Mouse (Mus musculus): ENCODE results near the gene Gm10226. TPM values are rescaled to one million over a fixed set of nuclear protein-coding genes. Genes with fewer than 3 reads are reported as not detected.

The Gm10226 gene
- polyA plus RNA-seq, 1 experiment from 2014 or later = 3.6 TPM

DNA sequence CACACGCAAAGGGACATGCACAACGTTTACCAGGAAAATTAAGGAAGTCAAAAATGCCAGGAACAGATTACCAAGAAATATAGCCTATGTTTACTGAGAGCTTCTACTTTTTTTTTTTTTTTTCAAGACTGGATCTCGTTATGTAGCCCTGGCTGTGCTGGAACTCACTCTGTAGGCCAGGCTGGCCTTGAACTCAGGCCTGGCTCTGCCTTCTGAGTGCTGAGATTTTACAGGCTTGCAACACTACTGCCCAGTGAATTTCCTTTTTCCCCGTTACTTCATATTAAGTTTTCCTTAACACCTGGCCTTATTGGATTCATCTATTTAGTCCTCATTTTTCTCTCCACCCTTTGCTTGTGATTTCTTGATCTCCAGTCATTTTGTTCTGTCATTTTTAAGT, 41.4 kb downstream of the Gm10226 start:
- Histone ChIP-seq H3K4me1 (ENCODE audit: insufficient read depth, low read depth, low read length) (no peaks in the 10 kb centered on the region; the same call in 1 of the 2 replicates), H3K9ac (replicated peaks; ENCODE audit: low read depth) (no peak overlapping the region), H3K9me3 (ENCODE audit: low read length) (no peaks in the 10 kb centered on the region), H3K4me3 (ENCODE audit: low read depth, low read length) (peak overlapping the region; percentile 73), H3K4me2 (replicated peaks; ENCODE audit: low read depth, low read length) (peak overlapping the region; percentile 60), H3K27me3 (replicated peaks; ENCODE audit: insufficient read depth, low read length) (no peaks in the 10 kb centered on the region), H3K36me3 (ENCODE audit: insufficient read depth, low read length) (peaks cover 3% of the 10 kb centered on the region; the same call in 1 of the 2 replicates), H3K27ac (ENCODE audit: low read length) (peak overlapping the region; percentile 73)
- peak; percentile 12 for DNase-seq (ENCODE audit: low spot score)
- WGBS = 49% methylated on average over 4 of the region's 4 CpGs
- TF ChIP-seq CTCF (IDR thresholded peaks at IDR 0.05) (no peak), EP300 (IDR thresholded peaks at IDR 0.05) (no peak)
- no peak; the same call in 1 of the 2 replicates for ATAC-seq

- Histone ChIP-seq H3K27ac (ENCODE audit: low read length) (peak overlapping the region; percentile 73), H3K9ac (replicated peaks; ENCODE audit: low read depth) (peak overlapping the region; percentile 58), H3K4me3 (ENCODE audit: low read depth, low read length) (peak overlapping the region; percentile 73), H3K4me1 (ENCODE audit: insufficient read depth, low read depth, low read length) (no peaks in the 10 kb centered on the region; the same call in 1 of the 2 replicates), H3K27me3 (replicated peaks; ENCODE audit: insufficient read depth, low read length) (no peaks in the 10 kb centered on the region), H3K9me3 (ENCODE audit: low read length) (no peaks in the 10 kb centered on the region), H3K36me3 (ENCODE audit: insufficient read depth, low read length) (peaks cover 5% of the 10 kb centered on the region; the same call in 1 of the 2 replicates), H3K4me2 (replicated peaks; ENCODE audit: low read depth, low read length) (peak overlapping the region; percentile 60)
- DNase-seq (ENCODE audit: low spot score) (peak; percentile 92), ATAC-seq (peak; percentile 96)
- WGBS = under 1% methylated on average over 27 of the region's 27 CpGs
- TF ChIP-seq EP300 (IDR thresholded peaks at IDR 0.05) = no peak
- peak; percentile 59 for TF ChIP-seq CTCF (IDR thresholded peaks at IDR 0.05)
Observed at GRCm38 (mm10) chr17:21733529-21734031, 41.9 kb downstream of the Gm10226 start.

Other genes starting within 250 kb of the Gm10226 start
- 10.3 and 11.3 TPM in 2 replicates for gene Zfp51, start 241.5 kb upstream of the Gm10226 start, polyA plus RNA-seq (2015; fragmentation: Nextera tagmentation; extraction: Ambion mirVana)
- gene Zfp53, start 202.9 kb upstream of the Gm10226 start, polyA plus RNA-seq (2015; fragmentation: Nextera tagmentation; extraction: Ambion mirVana) = 8.8 and 9.0 TPM in 2 replicates
- 3.4 and 3.9 TPM in 2 replicates for gene Zfp52, start 156.3 kb upstream of the Gm10226 start, polyA plus RNA-seq (2015; fragmentation: Nextera tagmentation; extraction: Ambion mirVana)
- 12.7 TPM in 2 replicates for gene Zfp948, start 124.9 kb upstream of the Gm10226 start, polyA plus RNA-seq (2015; fragmentation: Nextera tagmentation; extraction: Ambion mirVana)
- 1.8 and 2.1 TPM in 2 replicates for gene Zfp983, start 41.2 kb upstream of the Gm10226 start, polyA plus RNA-seq (2015; fragmentation: Nextera tagmentation; extraction: Ambion mirVana)
- 6.6 and 6.7 TPM in 2 replicates for gene Zfp760, start 15.9 kb downstream of the Gm10226 start, polyA plus RNA-seq (2015; fragmentation: Nextera tagmentation; extraction: Ambion mirVana)
- gene Zfp229, start 38.9 kb downstream of the Gm10226 start, polyA plus RNA-seq (2015; fragmentation: Nextera tagmentation; extraction: Ambion mirVana) = 3.5 and 4.6 TPM in 2 replicates
- gene Zfp820, start 153.9 kb downstream of the Gm10226 start, polyA plus RNA-seq (2015; fragmentation: Nextera tagmentation; extraction: Ambion mirVana) = 4.3 and 4.8 TPM in 2 replicates
- 4.7 and 6.7 TPM in 2 replicates for gene Zfp995, start 218.1 kb downstream of the Gm10226 start, polyA plus RNA-seq (2015; fragmentation: Nextera tagmentation; extraction: Ambion mirVana)

Measured in lung, postnatal 0 days (tissue).